Mouse (Mus musculus) liver, postnatal 0 days (tissue): ENCODE measurements around the gene Hvcn1. TPM values are rescaled to one million over a fixed set of nuclear protein-coding genes. Genes with fewer than 3 reads are reported as not detected.
"Not testable (repeated sequence)": the region's sequence is repeated elsewhere in the genome, so short reads cannot be mapped to it uniquely, and the experiment has no call there.

ENCODE experiments used
- ATAC-seq: fragments of 200-750 bp; cut with Nextera tagmentation; 2 replicates; pipeline ENCODE4 v1.8.0; 2017; ENCODE audit warnings: mild to moderate bottlenecking, moderate library complexity
- DNase-seq: peaks from one replicate; pipeline ENCODE4 v3.0.0-alpha.2; 2016
- H3K27ac ChIP-seq: fragments of 300-500 bp; sonication (generic); 2 replicates; pipeline ENCODE4 v1.5.1; 2014; ENCODE audit warnings: antibody characterized with exemption, moderate library complexity, mild to moderate bottlenecking, low read depth
- H3K27me3 ChIP-seq: fragments of 300-500 bp; sonication (generic); 2 replicates; pipeline ENCODE4 v1.6.1; 2014; ENCODE audit warnings: low read length, control low read depth, mixed read lengths; ENCODE audit not compliant: insufficient read depth
- H3K36me3 ChIP-seq: fragments of 300-500 bp; sonication (generic); replicated peaks from 2 replicates; pipeline ENCODE4 v1.6.1; 2014; ENCODE audit warnings: mild to moderate bottlenecking, control low read depth, low read length, moderate library complexity, mixed read lengths; ENCODE audit not compliant: insufficient read depth
- H3K4me1 ChIP-seq: fragments of 300-500 bp; sonication (generic); 2 replicates; pipeline ENCODE4 v1.6.1; 2014; ENCODE audit warnings: antibody characterized with exemption, mild to moderate bottlenecking, control low read depth; ENCODE audit not compliant: insufficient read depth
- H3K4me2 ChIP-seq: fragments of 300-500 bp; sonication (generic); 2 replicates; pipeline ENCODE4 v1.6.1; 2014; ENCODE audit warnings: low read depth, mild to moderate bottlenecking, low read length, moderate library complexity, mixed read lengths
- H3K4me3 ChIP-seq: fragments of 300-500 bp; sonication (generic); 2 replicates; pipeline ENCODE4 v1.5.1; 2014; ENCODE audit warnings: low read depth, low read length
- H3K9ac ChIP-seq: fragments of 300-500 bp; sonication (generic); replicated peaks from 2 replicates; pipeline ENCODE4 v1.6.1; 2014; ENCODE audit warnings: mild to moderate bottlenecking, moderate library complexity
- H3K9me3 ChIP-seq: fragments of 300-500 bp; sonication (generic); 2 replicates; pipeline ENCODE4 v1.6.1; 2016; ENCODE audit warnings: mild to moderate bottlenecking, control low read depth, low read length, mixed read lengths
- CTCF ChIP-seq: sonication (generic); IDR thresholded peaks from 2 replicates; pipeline ENCODE4 v1.5.1; 2016; ENCODE audit warnings: antibody characterized with exemption, low read depth
- EP300 ChIP-seq: IDR thresholded peaks from 2 replicates; pipeline ENCODE4 v1.6.1; 2016; ENCODE audit warnings: antibody characterized with exemption, low read depth, mild to moderate bottlenecking
- WGBS: fragments of 180-500 bp; shearing (Covaris S2); extraction: QIAGEN DNeasy Blood & Tissue Kit; methylation state at CpG from one replicate; pipeline ENCODE4 v1.1.7; 2014; ENCODE audit not compliant: insufficient replicate concordance; 5-methylcytosine and 5-hydroxymethylcytosine counted together
- polyA plus RNA-seq: library from polyadenylated mRNA; unstranded; fragments of >200 nt; fragmentation: Nextera tagmentation; extraction: Ambion mirVana; gene quantifications from 2 replicates; pipeline ENCODE4 v1.2.1, GENCODE M21; 2015

Gene Hvcn1
- polyA plus RNA-seq, 1 experiment from 2014 or later, result 7.3 TPM

GRCm38 (mm10) chr5:122210890-122211289, 4.3 kb downstream of the Hvcn1 start:
- ATAC-seq, result no peak
- H3K4me2 ChIP-seq, result peak overlapping the region; percentile 66

GRCm38 (mm10) chr5:122212125-122212524, 5.5 kb downstream of the Hvcn1 start:
- ATAC-seq (no peak), DNase-seq (no peak)
- TF ChIP-seq CTCF (no peak), EP300 (no peak)
- Histone ChIP-seq H3K9me3 (no peaks in the 10 kb centered on the region), H3K9ac (no peak overlapping the region), H3K36me3 (no peaks in the 10 kb centered on the region), H3K4me1 (peaks cover 13% of the 10 kb centered on the region; the same call in 1 of the 2 replicates), H3K4me3 (no peak overlapping the region), H3K27ac (peak overlapping the region; percentile 39; the same call in 1 of the 2 replicates), H3K4me2 (peak overlapping the region; percentile 34), H3K27me3 (no peaks in the 10 kb centered on the region)
- 62% methylated on average over 8 of the region's 8 CpGs for WGBS

More at GRCm38 (mm10) chr5:122210890-122211289, 4.3 kb downstream of the Hvcn1 start:
- H3K9me3 ChIP-seq, result no peaks in the 10 kb centered on the region
- 66% methylated on average over 8 of the region's 8 CpGs for WGBS
- TF ChIP-seq EP300 (no peak), CTCF (no peak)
- H3K4me1 ChIP-seq, result peaks cover 12% of the 10 kb centered on the region; the same call in 1 of the 2 replicates
- no peak overlapping the region for H3K9ac ChIP-seq
- no peak for DNase-seq
- H3K36me3 ChIP-seq, result no peaks in the 10 kb centered on the region
- H3K27ac ChIP-seq, result peak overlapping the region; percentile 64; the same call in 1 of the 2 replicates
- no peaks in the 10 kb centered on the region for H3K27me3 ChIP-seq
- H3K4me3 ChIP-seq, result peak overlapping the region; percentile 44

GRCm38 (mm10) chr5:122212820-122213219, 6.2 kb downstream of the Hvcn1 start:
- H3K27ac ChIP-seq, ATAC-seq, H3K36me3 ChIP-seq, H3K27me3 ChIP-seq, H3K9me3 ChIP-seq, DNase-seq, H3K9ac ChIP-seq, H3K4me2 ChIP-seq, H3K4me3 ChIP-seq: not testable (repeated sequence)
- WGBS, result 76% methylated on average over 1 of the region's 1 CpGs
- peak; percentile 33 for TF ChIP-seq CTCF
- H3K4me1 ChIP-seq, result peaks cover 13% of the 10 kb centered on the region

- no peak overlapping the region for H3K27ac ChIP-seq
- H3K4me2 ChIP-seq, result no peak overlapping the region
- ATAC-seq (no peak), DNase-seq (no peak)
- WGBS, result 79% methylated on average over 6 of the region's 6 CpGs
- TF ChIP-seq CTCF (no peak), EP300 (no peak)
- H3K27me3 ChIP-seq, result no peaks in the 10 kb centered on the region
- no peaks in the 10 kb centered on the region for H3K9me3 ChIP-seq
- peaks cover 18% of the 10 kb centered on the region for H3K4me1 ChIP-seq
- no peak overlapping the region for H3K9ac ChIP-seq
- no peak overlapping the region for H3K4me3 ChIP-seq
- H3K36me3 ChIP-seq, result no peaks in the 10 kb centered on the region
Observed at GRCm38 (mm10) chr5:122213861-122214260, 7.3 kb downstream of the Hvcn1 start.

- no peaks in the 10 kb centered on the region for H3K27me3 ChIP-seq
- TF ChIP-seq CTCF (no peak), EP300 (no peak)
- H3K4me3 ChIP-seq, result no peak overlapping the region
Observed at GRCm38 (mm10) chr5:122217636-122218035, 11.0 kb downstream of the Hvcn1 start.

GRCm38 (mm10) chr5:122218109-122218905, 11.7 kb downstream of the Hvcn1 start:
- H3K27ac ChIP-seq, result peak overlapping the region; percentile 34; the same call in 1 of the 2 replicates
- H3K9me3 ChIP-seq, result no peaks in the 10 kb centered on the region
- H3K4me1 ChIP-seq, result peaks cover 25% of the 10 kb centered on the region
- TF ChIP-seq EP300 (no peak), CTCF (no peak)
- H3K4me3 ChIP-seq, result no peak overlapping the region
- 59% methylated on average over 12 of the region's 12 CpGs for WGBS
- H3K36me3 ChIP-seq, result no peaks in the 10 kb centered on the region
- no peak for DNase-seq
- no peaks in the 10 kb centered on the region for H3K27me3 ChIP-seq
- H3K4me2 ChIP-seq, result no peak overlapping the region
- ATAC-seq, result no peak
- no peak overlapping the region for H3K9ac ChIP-seq

More at GRCm38 (mm10) chr5:122217636-122218035, 11.0 kb downstream of the Hvcn1 start:
- Histone ChIP-seq H3K36me3 (no peaks in the 10 kb centered on the region), H3K4me1 (peaks cover 25% of the 10 kb centered on the region), H3K4me2 (no peak overlapping the region), H3K9me3 (no peaks in the 10 kb centered on the region), H3K27ac (no peak overlapping the region), H3K9ac (no peak overlapping the region)
- ATAC-seq (no peak), DNase-seq (no peak)
- 79% methylated on average over 6 of the region's 6 CpGs for WGBS
